Mouse (Mus musculus) limb, embryonic 15.5 days (tissue): Measurements from ENCODE around the gene Trim44. TPM values are rescaled to one million over a fixed set of nuclear protein-coding genes. Genes with fewer than 3 reads are reported as not detected.

Experiments
- ATAC-seq: fragments of 200-750 bp; cut with Nextera tagmentation; 2 replicates; pipeline ENCODE4 v1.8.0; 2017; ENCODE audit warnings: low read depth, moderate TSS enrichment; ENCODE audit not compliant: insufficient number of reproducible peaks, low FRiP score, low TSS enrichment
- H3K27ac ChIP-seq: fragments of 300-500 bp; sonication (generic); 2 replicates; pipeline ENCODE4 v1.5.1; 2015; ENCODE audit warnings: moderate library complexity, mild to moderate bottlenecking, inconsistent platforms
- H3K27me3 ChIP-seq: fragments of 300-500 bp; sonication (generic); 2 replicates; pipeline ENCODE4 v1.6.1; 2015; ENCODE audit warnings: inconsistent platforms
- H3K36me3 ChIP-seq: fragments of 300-500 bp; sonication (generic); 2 replicates; pipeline ENCODE4 v1.6.1; 2015; ENCODE audit warnings: inconsistent platforms
- H3K4me1 ChIP-seq: fragments of 300-500 bp; sonication (generic); 2 replicates; pipeline ENCODE4 v1.6.1; 2015; ENCODE audit warnings: inconsistent platforms
- H3K4me2 ChIP-seq: fragments of 300-500 bp; sonication (generic); 2 replicates; pipeline ENCODE4 v1.6.1; 2015; ENCODE audit warnings: mild to moderate bottlenecking, inconsistent platforms
- H3K4me3 ChIP-seq: fragments of 300-500 bp; sonication (generic); 2 replicates; pipeline ENCODE4 v1.5.1; 2015; ENCODE audit warnings: mild to moderate bottlenecking, inconsistent platforms
- H3K9ac ChIP-seq: fragments of 300-500 bp; sonication (generic); 2 replicates; pipeline ENCODE4 v1.6.1; 2015; ENCODE audit warnings: inconsistent platforms
- H3K9me3 ChIP-seq: fragments of 300-500 bp; sonication (generic); 2 replicates; pipeline ENCODE4 v1.6.1; 2016; ENCODE audit warnings: inconsistent platforms
- WGBS: fragments of 180-500 bp; shearing (Covaris S2); methylation state at CpG from one replicate; pipeline ENCODE4 v1.1.7; 2015; 5-methylcytosine and 5-hydroxymethylcytosine counted together
- polyA plus RNA-seq: library from polyadenylated mRNA; unstranded; fragments of >200 nt; fragmentation: Nextera tagmentation; extraction: Ambion mirVana; gene quantifications from 2 replicates; pipeline ENCODE4 v1.2.1, GENCODE M21; 2015

Trim44 gene
- polyA plus RNA-seq, 1 experiment from 2014 or later, result 27.7 TPM

DNA sequence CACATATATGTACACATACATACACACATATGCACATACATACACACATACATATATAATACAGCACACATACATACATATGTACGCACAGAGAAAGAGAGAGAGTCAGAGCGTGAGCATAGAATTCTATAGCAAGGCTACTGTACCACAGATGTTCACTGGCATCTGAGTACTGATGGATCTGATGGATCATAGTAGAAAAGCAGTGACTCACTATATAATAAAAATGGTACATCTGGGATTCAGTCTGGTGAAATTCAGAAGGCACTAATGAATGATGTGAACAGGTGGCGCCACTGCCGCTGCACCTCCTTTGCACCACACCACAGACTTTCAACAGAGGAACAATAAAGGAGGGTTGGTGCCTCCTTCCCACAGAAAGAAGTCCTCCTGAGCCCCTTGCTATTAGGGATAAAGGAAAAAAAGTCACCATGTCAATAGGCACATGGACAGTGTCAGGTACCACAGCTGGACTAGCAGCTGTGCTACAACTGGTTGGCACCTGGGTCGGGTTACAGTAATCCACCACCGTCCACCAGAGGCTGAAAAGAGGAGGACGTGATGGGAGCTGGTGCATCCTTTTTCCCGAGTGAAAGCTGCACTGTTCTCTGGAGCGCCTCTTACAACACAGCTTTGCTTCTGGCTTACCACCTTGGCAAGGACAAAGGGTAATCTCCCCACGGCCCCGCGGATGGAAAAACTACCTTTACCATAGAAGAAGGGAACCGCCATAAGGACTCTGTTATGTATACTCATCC lies 139.9 kb downstream of the Trim44 start:
- H3K27ac ChIP-seq, result no peak overlapping the region
- H3K4me3 ChIP-seq, result no peak overlapping the region
- H3K27me3 ChIP-seq, result no peaks in the 10 kb centered on the region
- no peaks in the 10 kb centered on the region for H3K4me1 ChIP-seq
- WGBS, result 51% methylated on average over 13 of the region's 13 CpGs
- H3K36me3 ChIP-seq, result no peaks in the 10 kb centered on the region
- no peak overlapping the region for H3K9ac ChIP-seq
- no peaks in the 10 kb centered on the region for H3K9me3 ChIP-seq
- ATAC-seq, result no peak
- H3K4me2 ChIP-seq, result no peak overlapping the region

DNA sequence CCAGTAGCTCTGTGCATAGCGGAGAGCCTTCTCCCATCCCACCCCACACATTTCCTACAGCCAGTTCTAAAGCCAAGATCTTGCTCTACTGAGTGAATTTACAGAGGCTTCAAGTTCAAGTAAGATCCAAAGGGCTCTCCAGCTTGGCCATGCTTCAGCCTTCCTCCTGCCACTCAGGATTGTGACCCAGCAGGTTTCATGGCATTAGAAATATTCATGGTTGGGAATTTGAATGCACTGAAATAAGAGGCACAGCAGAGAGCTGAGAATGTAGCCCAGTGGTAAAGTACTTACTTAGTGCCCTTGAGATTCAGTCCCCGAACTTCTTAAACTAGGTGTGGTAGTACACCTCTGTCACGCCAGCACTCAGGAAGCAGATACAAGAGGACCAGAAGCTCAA lies 140.7 kb downstream of the Trim44 start:
- Histone ChIP-seq H3K9me3 (no peaks in the 10 kb centered on the region), H3K4me3 (no peak overlapping the region), H3K4me1 (no peaks in the 10 kb centered on the region), H3K27ac (no peak overlapping the region), H3K4me2 (no peak overlapping the region), H3K36me3 (no peaks in the 10 kb centered on the region), H3K27me3 (no peaks in the 10 kb centered on the region), H3K9ac (no peak overlapping the region)
- ATAC-seq, result no peak
- WGBS, result 94% methylated on average over 3 of the region's 3 CpGs

DNA sequence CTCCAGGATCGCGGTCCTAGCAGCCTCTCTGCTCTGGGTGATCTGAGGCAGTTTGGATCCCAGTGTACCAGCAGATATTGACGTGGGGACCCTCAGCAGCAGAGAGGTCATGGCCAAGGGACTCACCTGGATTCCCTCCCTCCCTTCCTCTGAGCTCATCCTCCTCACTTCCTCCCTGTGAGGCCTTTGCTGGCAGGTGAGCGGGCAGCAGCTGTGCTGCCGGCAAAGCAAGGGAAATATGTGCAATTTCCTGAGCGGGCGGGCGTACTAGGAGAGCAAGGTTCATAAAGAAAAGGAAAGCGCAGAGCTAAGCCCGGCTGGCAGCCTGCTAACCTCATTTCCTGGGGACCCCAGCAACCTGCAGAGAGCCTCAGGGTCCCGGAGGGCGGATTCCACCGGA lies 148.5 kb downstream of the Trim44 start:
- Histone ChIP-seq H3K4me3 (no peak overlapping the region; the same call in 1 of the 2 replicates), H3K9me3 (no peaks in the 10 kb centered on the region), H3K27ac (no peak overlapping the region), H3K4me2 (peak overlapping the region; percentile 33), H3K36me3 (no peaks in the 10 kb centered on the region), H3K9ac (no peak overlapping the region), H3K4me1 (peaks cover 22% of the 10 kb centered on the region), H3K27me3 (peaks cover 4% of the 10 kb centered on the region; the same call in 1 of the 2 replicates)
- WGBS, result 5% methylated on average over 13 of the region's 13 CpGs
- no peak for ATAC-seq

DNA sequence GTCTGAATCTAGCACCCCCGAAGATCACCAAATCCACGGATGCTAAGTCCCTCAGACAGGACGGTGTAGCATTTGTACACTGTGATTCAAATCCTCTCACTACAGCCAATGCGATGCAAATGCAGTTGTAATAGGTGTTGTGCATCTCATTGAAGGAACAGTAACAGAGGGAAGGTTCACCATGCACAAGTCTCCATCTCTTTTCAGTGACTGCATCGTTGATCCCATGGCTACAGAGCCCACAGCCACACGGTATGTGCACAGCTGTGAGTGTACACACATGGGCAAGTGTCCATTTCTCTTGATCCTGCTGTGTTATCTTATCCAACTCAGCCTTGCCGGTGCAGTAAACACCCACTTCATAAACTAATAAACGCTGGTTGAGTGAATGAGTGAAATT lies 148.9 kb downstream of the Trim44 start:
- H3K27ac ChIP-seq, result no peak overlapping the region
- no peak overlapping the region; the same call in 1 of the 2 replicates for H3K4me3 ChIP-seq
- H3K9ac ChIP-seq, result no peak overlapping the region
- H3K27me3 ChIP-seq, result peaks cover 4% of the 10 kb centered on the region; the same call in 1 of the 2 replicates
- H3K4me2 ChIP-seq, result peak overlapping the region; percentile 33; the same call in 1 of the 2 replicates
- H3K4me1 ChIP-seq, result peaks cover 22% of the 10 kb centered on the region
- 26% methylated on average over 8 of the region's 8 CpGs for WGBS
- no peaks in the 10 kb centered on the region for H3K9me3 ChIP-seq
- no peak for ATAC-seq
- H3K36me3 ChIP-seq, result no peaks in the 10 kb centered on the region

DNA sequence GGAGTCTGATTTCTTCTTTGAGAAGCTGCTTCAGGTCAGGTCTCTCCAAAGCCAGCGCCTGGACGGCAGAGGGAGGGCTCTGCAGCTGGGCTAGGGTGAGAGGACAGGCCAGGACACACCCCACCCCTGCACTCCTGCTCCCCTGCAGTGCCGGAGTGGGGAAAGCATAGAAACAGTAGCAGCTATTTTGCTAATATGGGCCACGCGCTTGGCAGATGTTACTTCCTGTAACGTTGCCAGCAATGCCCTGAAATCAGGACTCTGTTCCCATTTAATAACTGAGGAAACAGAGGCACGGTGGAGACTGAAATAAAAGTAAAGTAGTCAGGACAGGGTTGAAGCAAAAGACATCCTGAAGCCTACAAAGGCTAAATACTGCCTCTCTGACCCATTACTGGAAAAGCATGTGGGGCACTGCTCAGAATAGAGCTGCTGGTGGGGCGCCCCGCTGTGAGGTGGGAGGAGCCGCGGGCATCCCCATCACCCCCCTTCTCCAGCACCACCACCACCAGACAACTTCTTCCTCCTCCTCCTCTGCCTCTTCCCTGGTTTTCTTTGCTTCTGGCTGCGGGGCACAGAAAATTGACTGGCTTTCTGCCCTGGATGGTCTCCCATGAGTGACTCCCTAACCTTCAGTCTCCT lies 149.5 kb downstream of the Trim44 start:
- no peak overlapping the region for H3K9ac ChIP-seq
- no peaks in the 10 kb centered on the region for H3K9me3 ChIP-seq
- peak; percentile 59; the same call in 1 of the 2 replicates for ATAC-seq
- WGBS, result 3% methylated on average over 12 of the region's 12 CpGs
- H3K4me3 ChIP-seq, result no peak overlapping the region
- peak overlapping the region; percentile 29 for H3K4me2 ChIP-seq
- H3K27ac ChIP-seq, result no peak overlapping the region
- peaks cover 4% of the 10 kb centered on the region; the same call in 1 of the 2 replicates for H3K27me3 ChIP-seq
- peaks cover 22% of the 10 kb centered on the region for H3K4me1 ChIP-seq
- no peaks in the 10 kb centered on the region for H3K36me3 ChIP-seq

DNA sequence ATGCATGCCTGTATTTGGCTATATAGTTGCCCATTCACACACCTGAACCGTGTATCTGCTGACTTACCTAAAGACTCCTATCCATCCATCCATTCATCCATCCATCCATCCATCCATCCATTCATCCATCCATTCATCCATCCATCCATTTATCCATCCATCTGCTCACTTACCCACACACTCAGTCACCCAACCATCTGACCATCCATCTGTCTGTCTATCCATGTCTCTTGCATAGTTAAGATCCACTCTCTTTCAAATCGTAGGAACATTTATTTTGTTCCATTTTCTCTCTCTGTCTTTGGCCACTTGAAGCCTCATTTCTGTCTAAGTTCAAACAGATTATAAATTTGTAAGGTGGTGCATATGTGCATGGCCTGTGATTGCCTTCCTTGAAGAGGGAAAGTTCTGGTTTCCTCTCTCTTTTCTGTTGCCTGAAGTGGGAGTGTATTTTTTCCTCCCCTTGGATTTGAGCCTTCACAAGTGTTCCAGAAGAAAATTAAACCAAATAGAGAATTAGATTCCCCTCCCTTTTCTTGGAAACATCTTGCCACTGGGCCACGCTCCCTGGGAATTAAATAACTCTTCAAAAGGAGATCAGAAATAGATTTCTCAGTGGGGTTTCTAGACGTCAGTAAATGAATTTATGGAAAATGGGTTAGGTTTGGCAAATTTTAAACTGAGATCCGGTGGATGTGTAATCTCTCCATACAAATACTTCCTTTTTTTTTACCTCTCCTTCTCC lies 150.9 kb downstream of the Trim44 start:
- Histone ChIP-seq H3K4me2 (no peak overlapping the region), H3K9ac (no peak overlapping the region), H3K4me1 (peaks cover 22% of the 10 kb centered on the region), H3K36me3 (no peaks in the 10 kb centered on the region), H3K27ac (no peak overlapping the region), H3K9me3 (no peaks in the 10 kb centered on the region), H3K4me3 (no peak overlapping the region), H3K27me3 (peaks cover 4% of the 10 kb centered on the region; the same call in 1 of the 2 replicates)
- 67% methylated on average over 5 of the region's 5 CpGs for WGBS
- ATAC-seq, result no peak

DNA sequence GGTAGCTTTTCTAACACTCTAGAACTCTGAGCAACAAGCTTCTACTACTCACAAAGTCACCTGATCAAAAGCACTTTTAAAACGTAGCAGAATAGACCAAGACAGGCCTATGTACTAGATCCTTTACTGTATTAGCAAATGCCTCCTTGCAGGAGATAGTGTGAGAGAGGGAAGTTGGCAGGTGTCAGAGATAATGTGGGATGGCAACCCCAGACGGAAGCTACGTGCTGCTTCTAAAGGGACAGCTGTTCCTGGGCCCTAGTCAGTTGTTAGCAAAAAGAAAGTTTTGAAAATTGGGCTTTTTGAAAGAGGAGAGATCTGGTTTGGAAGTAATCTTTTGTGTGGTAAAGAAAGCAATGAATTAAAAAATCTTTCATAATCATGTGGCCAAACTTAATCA lies 151.5 kb downstream of the Trim44 start:
- Histone ChIP-seq H3K4me2 (no peak overlapping the region), H3K27ac (no peak overlapping the region), H3K9ac (no peak overlapping the region), H3K4me3 (no peak overlapping the region), H3K27me3 (peaks cover 4% of the 10 kb centered on the region; the same call in 1 of the 2 replicates), H3K36me3 (no peaks in the 10 kb centered on the region), H3K9me3 (no peaks in the 10 kb centered on the region), H3K4me1 (peaks cover 22% of the 10 kb centered on the region)
- WGBS, result 78% methylated on average over 3 of the region's 3 CpGs
- ATAC-seq, result no peak

DNA sequence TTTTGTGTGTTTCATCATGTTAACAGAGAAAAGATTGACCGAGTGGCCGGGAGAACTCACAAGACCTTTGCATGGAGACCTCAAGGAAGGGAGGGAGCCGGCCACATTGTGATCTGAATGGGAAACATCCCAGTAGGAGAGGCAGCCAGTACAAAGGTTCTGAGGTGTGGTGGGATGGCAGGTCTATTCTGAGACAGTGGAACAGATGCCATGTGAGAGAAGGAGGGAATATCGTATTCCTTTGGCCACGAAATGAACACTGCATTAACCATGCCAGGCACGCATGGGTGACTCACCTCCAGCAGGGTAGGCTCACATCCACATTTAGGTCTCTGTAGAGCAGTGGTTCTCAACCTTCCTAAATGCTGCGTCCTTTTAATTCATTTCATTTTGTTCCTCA lies 154.4 kb downstream of the Trim44 start:
- Histone ChIP-seq H3K36me3 (no peaks in the 10 kb centered on the region), H3K27ac (no peak overlapping the region), H3K27me3 (no peaks in the 10 kb centered on the region), H3K9me3 (no peaks in the 10 kb centered on the region), H3K4me3 (no peak overlapping the region), H3K9ac (no peak overlapping the region), H3K4me1 (peaks cover 9% of the 10 kb centered on the region), H3K4me2 (no peak overlapping the region)
- 88% methylated on average over 7 of the region's 7 CpGs for WGBS
- no peak for ATAC-seq

DNA sequence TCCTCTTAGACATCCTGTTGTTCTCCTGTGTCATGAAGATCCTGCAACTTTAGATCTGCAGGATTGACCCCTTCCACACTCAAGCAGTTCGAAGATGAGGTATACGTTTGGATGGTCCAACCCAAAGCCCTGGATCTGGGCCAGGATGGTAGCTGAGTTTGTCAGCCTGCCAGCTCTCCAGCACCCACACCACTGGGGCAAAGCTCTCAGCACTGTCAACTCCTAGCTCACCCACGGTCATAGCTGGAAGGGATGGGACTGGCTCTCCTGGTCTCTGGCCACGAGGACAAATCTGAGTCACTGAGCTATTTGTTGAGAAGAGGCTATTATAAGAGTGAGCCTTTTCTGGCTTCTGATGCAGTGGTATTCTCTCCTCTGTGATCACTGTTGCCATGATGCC lies 155.0 kb downstream of the Trim44 start:
- Histone ChIP-seq H3K27me3 (no peaks in the 10 kb centered on the region), H3K4me1 (peaks cover 3% of the 10 kb centered on the region), H3K36me3 (no peaks in the 10 kb centered on the region), H3K27ac (no peak overlapping the region), H3K4me2 (no peak overlapping the region), H3K4me3 (no peak overlapping the region), H3K9me3 (no peaks in the 10 kb centered on the region), H3K9ac (no peak overlapping the region)
- no peak for ATAC-seq
- WGBS, result 66% methylated on average over 4 of the region's 4 CpGs

Other genes with a start within 250 kb of the Trim44 start
- gene Ldlrad3, start 221.4 kb downstream of the Trim44 start, polyA plus RNA-seq, result 55.1 and 58.3 TPM in 2 replicates
- gene Fjx1, start 44.7 kb upstream of the Trim44 start, polyA plus RNA-seq, result 16.0 and 24.8 TPM in 2 replicates
- 57.9 and 59.4 TPM in 2 replicates for gene Pamr1, start 142.2 kb upstream of the Trim44 start, polyA plus RNA-seq